Mouse (Mus musculus) sigmoid colon, adult 10 weeks (tissue): ENCODE measurements around the gene Krtap10-4. TPM values are rescaled to one million over a fixed set of nuclear protein-coding genes. Genes with fewer than 3 reads are reported as not detected.

Source experiments
- polyA plus RNA-seq: library from polyadenylated mRNA; stranded (reverse); fragments of 350-450 nt; fragmentation: Illumina TruSeq; extraction: RNeasy Lipid Tissue Mini Kit (QIAGEN cat#74804); gene quantifications from one replicate; pipeline ENCODE4 v1.2.3, GENCODE M21; 2014; ENCODE audit warnings: low read depth, low replicate concordance

Gene Krtap10-4
- not detected for polyA plus RNA-seq

DNA sequence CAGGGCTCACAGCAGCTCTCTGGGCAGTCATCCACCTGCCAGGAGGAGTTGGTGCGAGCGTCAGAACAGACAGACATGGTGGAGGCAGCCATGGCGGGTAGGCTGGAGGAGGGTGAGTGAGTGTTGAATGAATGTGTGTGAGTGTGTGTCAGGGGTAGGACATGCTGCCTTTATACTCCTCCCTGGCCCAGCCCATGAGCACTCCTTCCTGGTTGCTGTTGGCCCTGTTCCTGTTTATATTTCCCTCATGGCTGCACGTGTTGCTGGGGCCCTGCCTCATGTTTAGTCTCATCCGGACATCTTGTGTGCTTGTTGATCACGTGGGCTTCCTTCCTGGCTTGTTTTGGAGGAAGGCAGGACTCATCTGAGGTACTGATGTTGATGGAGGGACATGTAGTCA lies at the start of gene Krtap10-4:
Gene Krtap10-4 (minus strand): TSS at position 145 of the 400 bp plus-strand sequence.

GRCm38 (mm10) chr10:77861675-77862074 lies 34.8 kb upstream of the Krtap10-4 start, which contains the start of gene Gm3285:
Gene Gm3285 (plus strand): TSS chr10:77861975.

DNA sequence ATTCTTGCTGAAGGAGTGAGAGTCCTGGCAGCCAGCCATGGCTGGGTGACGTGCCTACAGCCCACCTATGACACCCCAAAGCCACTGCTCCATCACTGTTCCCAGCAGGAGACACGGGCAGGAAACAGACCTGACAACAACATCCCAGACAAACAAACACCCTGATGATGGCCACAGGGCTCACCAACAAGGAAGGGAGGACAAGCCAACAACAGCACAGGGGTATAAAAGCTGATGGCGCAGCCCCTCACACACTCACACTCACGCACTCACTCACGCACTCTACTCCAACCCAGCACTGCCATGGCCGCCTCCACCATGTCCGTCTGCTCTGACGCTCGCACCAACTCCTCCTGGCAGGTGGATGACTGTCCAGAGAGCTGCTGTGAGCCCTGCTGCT lies 25.7 kb upstream of the Krtap10-4 start, which contains the start of gene Gm10318:
Gene Gm10318 (plus strand): TSS at position 301 of the 400 bp plus-strand sequence.

DNA sequence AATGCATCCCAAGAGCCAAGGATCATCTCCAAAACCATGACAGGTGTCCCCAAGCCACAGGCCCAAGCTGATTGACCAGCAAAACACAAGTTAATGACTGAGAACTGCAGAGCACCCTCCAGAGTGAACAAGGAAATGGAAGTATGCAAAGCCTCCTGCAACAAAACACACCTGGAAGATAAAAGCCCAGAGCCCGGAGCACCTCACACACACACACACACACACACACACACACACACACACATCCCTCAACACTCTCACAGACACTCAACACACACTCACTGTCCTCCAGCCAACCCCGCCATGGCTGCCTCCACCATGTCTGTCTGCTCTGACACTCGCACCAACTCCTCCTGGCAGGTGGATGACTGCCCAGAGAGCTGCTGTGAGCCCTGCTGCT lies 19.6 kb upstream of the Krtap10-4 start, which contains the start of gene Gm36176:
Gene Gm36176 (plus strand): TSS at position 301 of the 400 bp plus-strand sequence.

GRCm38 (mm10) chr10:77835647-77836046 lies 8.8 kb upstream of the Krtap10-4 start, which contains the start of gene Krtap10-10:
Gene Krtap10-10 (plus strand): TSS chr10:77835947.

GRCm38 (mm10) chr10:77814382-77814781 lies 12.5 kb downstream of the Krtap10-4 start, which contains the start of gene Gm2696:
Gene Gm2696 (plus strand): TSS chr10:77814682.

DNA sequence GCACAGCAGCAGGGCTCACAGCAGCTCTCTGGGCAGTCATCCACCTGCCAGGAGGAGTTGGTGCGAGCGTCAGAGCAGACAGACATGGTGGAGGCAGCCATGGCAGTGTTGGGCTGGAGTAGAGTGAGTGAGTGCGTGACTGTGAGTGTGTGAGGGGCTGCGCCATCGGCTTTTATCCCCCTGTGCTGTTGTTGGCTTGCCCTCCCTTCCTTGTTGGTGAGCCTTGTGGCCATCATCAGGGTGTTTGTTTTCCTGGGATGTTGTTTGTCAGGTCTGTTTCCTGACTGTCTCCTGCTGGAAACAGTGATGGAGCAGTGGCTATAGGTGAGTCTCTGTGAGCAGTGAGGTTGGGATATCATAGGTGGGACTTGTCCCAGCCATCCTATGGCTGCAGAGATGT lies 15.2 kb downstream of the Krtap10-4 start, which contains the start of gene Gm9507:
Gene Gm9507 (minus strand): TSS at position 101 of the 400 bp plus-strand sequence.

DNA sequence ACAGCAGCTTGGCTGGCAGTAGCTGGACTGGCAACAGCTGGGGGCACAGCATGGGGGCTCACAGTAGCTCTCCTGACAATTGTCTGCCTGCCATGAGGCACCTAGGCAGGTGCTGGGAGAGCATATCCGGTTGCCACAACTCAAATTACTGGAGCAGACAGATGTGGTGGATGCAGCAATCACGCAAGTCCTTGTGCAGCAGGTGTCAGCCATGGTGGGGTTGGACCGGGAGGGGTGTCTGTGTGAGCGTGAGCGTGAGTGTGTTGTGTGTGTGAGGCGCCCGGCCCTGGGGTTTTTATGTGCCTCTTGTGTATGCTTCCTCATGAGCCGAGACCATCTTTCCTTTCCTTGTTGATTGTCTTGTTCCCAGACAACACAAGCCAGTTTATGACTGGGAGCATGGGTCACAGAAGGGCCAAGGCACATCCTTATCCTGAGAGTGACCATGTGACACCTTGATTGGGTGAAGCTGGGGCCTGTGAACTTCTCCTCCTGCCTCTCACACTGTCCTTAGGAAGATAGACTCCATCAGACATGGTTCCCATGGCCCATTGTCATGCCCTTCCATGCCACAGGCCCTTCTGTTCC lies 27.9 kb downstream of the Krtap10-4 start, which contains the start of gene Gm19668:
Gene Gm19668 (minus strand): TSS at position 213 of the 588 bp plus-strand sequence.

GRCm38 (mm10) chr10:77794976-77795375 lies 31.9 kb downstream of the Krtap10-4 start, which contains the start of gene Gm9639:
Gene Gm9639 (minus strand): TSS chr10:77795076.

DNA sequence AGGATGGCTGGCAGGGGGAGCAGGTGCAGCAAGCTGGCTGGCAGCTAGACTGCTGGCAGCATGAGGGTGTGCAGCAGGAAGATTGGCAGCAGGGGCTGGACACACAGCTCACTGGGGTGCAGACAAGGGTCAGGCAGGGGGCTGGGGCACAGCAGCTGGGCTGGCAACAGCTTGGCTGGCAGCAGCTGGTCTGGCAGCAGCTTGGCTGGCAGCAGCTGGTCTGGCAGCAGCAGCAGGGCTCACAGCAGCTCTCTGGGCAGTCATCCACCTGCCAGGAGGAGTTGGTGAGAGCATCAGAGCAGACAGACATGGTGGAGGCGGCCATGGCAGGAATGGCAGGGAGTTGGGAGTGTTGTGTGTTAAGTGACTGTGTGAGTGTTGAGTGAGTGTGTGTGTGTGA lies 39.0 kb downstream of the Krtap10-4 start, which contains the start of gene Gm7137:
Gene Gm7137 (minus strand): TSS at position 325 of the 400 bp plus-strand sequence.

GRCm38 (mm10) chr10:77782442-77782841 lies 44.5 kb downstream of the Krtap10-4 start, which contains the start of gene Gm3250:
Gene Gm3250 (minus strand): TSS chr10:77782542.

GRCm38 (mm10) chr10:77776844-77777243 lies 50.1 kb downstream of the Krtap10-4 start, which contains the start of gene Gm7138:
Gene Gm7138 (minus strand): TSS chr10:77776944.

Other genes starting within 250 kb of the Krtap10-4 start
- gene Pttg1ip, start 245.4 kb downstream of the Krtap10-4 start, polyA plus RNA-seq = 193 TPM
- gene Sumo3, start 221.0 kb downstream of the Krtap10-4 start, polyA plus RNA-seq = 76.1 TPM
- 1.6 TPM for gene Gm49325, start 220.9 kb downstream of the Krtap10-4 start, polyA plus RNA-seq
- gene Ube2g2, start 204.8 kb downstream of the Krtap10-4 start, polyA plus RNA-seq = 7.3 TPM
- not detected for gene Tspear, start 140.5 kb downstream of the Krtap10-4 start, polyA plus RNA-seq
- gene Gm19402, start 136.3 kb downstream of the Krtap10-4 start, polyA plus RNA-seq = not detected
- gene Gm9508, start 129.9 kb downstream of the Krtap10-4 start, polyA plus RNA-seq = not detected
- gene Gm10272, start 120.5 kb downstream of the Krtap10-4 start, polyA plus RNA-seq = not detected
- gene Gm10024, start 115.6 kb downstream of the Krtap10-4 start, polyA plus RNA-seq = not detected
- gene Gm10142, start 111.3 kb downstream of the Krtap10-4 start, polyA plus RNA-seq = not detected
- gene Krtap12-1, start 106.5 kb downstream of the Krtap10-4 start, polyA plus RNA-seq = not detected
- gene Gm10100, start 100.6 kb downstream of the Krtap10-4 start, polyA plus RNA-seq = not detected
- not detected for gene Gm18596, start 84.5 kb downstream of the Krtap10-4 start, polyA plus RNA-seq
- gene Gm9736, start 75.7 kb downstream of the Krtap10-4 start, polyA plus RNA-seq = not detected
- gene Gm3233, start 67.4 kb downstream of the Krtap10-4 start, polyA plus RNA-seq = not detected
- not detected for gene Gm3238, start 55.8 kb downstream of the Krtap10-4 start, polyA plus RNA-seq
- gene Gm7138, start 50.2 kb downstream of the Krtap10-4 start, polyA plus RNA-seq = not detected
- not detected for gene Gm3250, start 44.6 kb downstream of the Krtap10-4 start, polyA plus RNA-seq
- gene Gm7137, start 38.9 kb downstream of the Krtap10-4 start, polyA plus RNA-seq = not detected
- gene Gm9639, start 32.0 kb downstream of the Krtap10-4 start, polyA plus RNA-seq = not detected
- gene Gm19668, start 28.0 kb downstream of the Krtap10-4 start, polyA plus RNA-seq = not detected
- gene Gm9507, start 15.3 kb downstream of the Krtap10-4 start, polyA plus RNA-seq = not detected
- gene Gm2696, start 12.4 kb downstream of the Krtap10-4 start, polyA plus RNA-seq = not detected
- gene Krtap10-10, start 8.9 kb upstream of the Krtap10-4 start, polyA plus RNA-seq = not detected
- gene Gm36176, start 19.7 kb upstream of the Krtap10-4 start, polyA plus RNA-seq = not detected
- gene Gm10318, start 25.8 kb upstream of the Krtap10-4 start, polyA plus RNA-seq = not detected
- not detected for gene Gm3285, start 34.9 kb upstream of the Krtap10-4 start, polyA plus RNA-seq
- gene Lrrc3, start 75.4 kb upstream of the Krtap10-4 start, polyA plus RNA-seq = 2.1 TPM
- gene Trpm2, start 143.5 kb upstream of the Krtap10-4 start, polyA plus RNA-seq = 0.38 TPM
- 1.0 TPM for gene 1810043G02Rik, start 151.4 kb upstream of the Krtap10-4 start, polyA plus RNA-seq
- gene Pfkl, start 183.0 kb upstream of the Krtap10-4 start, polyA plus RNA-seq = 2.6 TPM
- 0.41 TPM for gene Dnmt3l, start 214.9 kb upstream of the Krtap10-4 start, polyA plus RNA-seq
- not detected for gene Aire, start 216.5 kb upstream of the Krtap10-4 start, polyA plus RNA-seq
- gene Icosl, start 242.2 kb upstream of the Krtap10-4 start, polyA plus RNA-seq = 8.6 TPM